ENCODE assay signal across 11 mouse cellular contexts in genomic region chr6:55210423-55211365, GRCm38 (mm10). TPM values are rescaled to one million over a fixed set of nuclear protein-coding genes. Genes with fewer than 3 reads are reported as not detected.
DNase-seq lines count a peak whose midpoint lies in the region; ATAC-seq lines count a peak whose summit lies in the region.
"Had no signal": no experiment of that assay in that cellular context is flagged by ENCODE, and none has a peak within 500 bp of the region (broad histone marks: within the 10 kb centered on the region; RNA-seq: fewer than 3 reads in every experiment).

No protein-coding gene starts in this region.

- H3K4me1 ChIP-seq in hindbrain, embryonic 10.5 days (replicated peaks): peaks cover 28% of the 10 kb centered on the region
- no peaks in the 10 kb centered on the region for H3K4me1 ChIP-seq in hindbrain, embryonic 16.5 days (ENCODE audit: control insufficient read depth, insufficient read depth, low read depth, low read length)
- H3K4me1 ChIP-seq in embryonic facial prominence, embryonic 13.5 days: peaks cover 29% of the 10 kb centered on the region
- H3K4me1 ChIP-seq in liver, embryonic 11.5 days (replicated peaks; ENCODE audit: control insufficient read depth, insufficient read depth, low read length): no peaks in the 10 kb centered on the region
- H3K4me1 ChIP-seq: neural tube, embryonic 12.5 days had no signal

- no peaks in the 10 kb centered on the region for H3K27me3 ChIP-seq in hindbrain, embryonic 10.5 days (ENCODE audit: insufficient read depth, poor library complexity, severe bottlenecking)
- H3K27me3 ChIP-seq in hindbrain, embryonic 16.5 days (replicated peaks; ENCODE audit: control insufficient read depth, insufficient read depth, low read length): no peaks in the 10 kb centered on the region
- H3K27me3 ChIP-seq in embryonic facial prominence, embryonic 13.5 days: no peaks in the 10 kb centered on the region
- no peaks in the 10 kb centered on the region for H3K27me3 ChIP-seq in liver, embryonic 11.5 days (replicated peaks; ENCODE audit: control insufficient read depth, insufficient read depth, low read length)
- H3K27me3 ChIP-seq: neural tube, embryonic 12.5 days had no signal

- no peak overlapping the region for H3K9ac ChIP-seq in hindbrain, embryonic 16.5 days (ENCODE audit: low read depth, low read length)
- no peak overlapping the region for H3K9ac ChIP-seq in embryonic facial prominence, embryonic 13.5 days
- no peak overlapping the region for H3K9ac ChIP-seq in liver, embryonic 11.5 days (ENCODE audit: low read depth, low read length)
- H3K9ac ChIP-seq: neural tube, embryonic 12.5 days had no signal

- H3K4me2 ChIP-seq in hindbrain, embryonic 16.5 days (ENCODE audit: low read length): no peak overlapping the region
- no peak overlapping the region for H3K4me2 ChIP-seq in embryonic facial prominence, embryonic 13.5 days
- H3K4me2 ChIP-seq in liver, embryonic 11.5 days: no peak overlapping the region
- H3K4me2 ChIP-seq: neural tube, embryonic 12.5 days had no signal

- intact Hi-C loops in heart, postnatal 10 days (cut with DNase I): no loop called here

- H3K4me3 ChIP-seq in hindbrain, embryonic 10.5 days: no peak overlapping the region
- no peak overlapping the region for H3K4me3 ChIP-seq in hindbrain, embryonic 16.5 days (ENCODE audit: low read length)
- no peak overlapping the region for H3K4me3 ChIP-seq in embryonic facial prominence, embryonic 13.5 days
- no peak overlapping the region for H3K4me3 ChIP-seq in liver, embryonic 11.5 days (ENCODE audit: low read depth, low read length)
- H3K4me3 ChIP-seq: neural tube, embryonic 12.5 days had no signal

- WGBS in hindbrain, embryonic 10.5 days: 73% methylated on average over 15 of the region's 15 CpGs
- 77% methylated on average over 15 of the region's 15 CpGs for WGBS in hindbrain, embryonic 16.5 days
- 36% methylated on average over 15 of the region's 15 CpGs for WGBS in embryonic facial prominence, embryonic 13.5 days
- WGBS in liver, embryonic 11.5 days: 73% methylated on average over 15 of the region's 15 CpGs

- no peaks in the 10 kb centered on the region for H3K9me3 ChIP-seq in hindbrain, embryonic 10.5 days
- no peaks in the 10 kb centered on the region for H3K9me3 ChIP-seq in hindbrain, embryonic 16.5 days (ENCODE audit: control insufficient read depth, low read length)
- H3K9me3 ChIP-seq in embryonic facial prominence, embryonic 13.5 days: no peaks in the 10 kb centered on the region
- H3K9me3 ChIP-seq in liver, embryonic 11.5 days (ENCODE audit: control insufficient read depth, low read length): no peaks in the 10 kb centered on the region
- H3K9me3 ChIP-seq: neural tube, embryonic 12.5 days had no signal

- ATAC-seq in hindbrain, embryonic 16.5 days: no peak
- no peak for ATAC-seq in embryonic facial prominence, embryonic 13.5 days (ENCODE audit: insufficient number of reproducible peaks, insufficient read depth, low FRiP score, low TSS enrichment, low read depth)
- no peak for ATAC-seq in liver, embryonic 11.5 days (replicated peaks; ENCODE audit: low FRiP score)

- peaks cover 27% of the 10 kb centered on the region for H3K36me3 ChIP-seq in hindbrain, embryonic 10.5 days
- H3K36me3 ChIP-seq in hindbrain, embryonic 16.5 days (ENCODE audit: control insufficient read depth, insufficient read depth, low read length): no peaks in the 10 kb centered on the region; the same call in 1 of the 2 replicates
- H3K36me3 ChIP-seq in embryonic facial prominence, embryonic 13.5 days: peaks cover 15% of the 10 kb centered on the region; the same call in 1 of the 2 replicates
- H3K36me3 ChIP-seq in liver, embryonic 11.5 days (ENCODE audit: control insufficient read depth, insufficient read depth, low read length): no peaks in the 10 kb centered on the region

- peak overlapping the region; percentile 62; the same call in 1 of the 2 replicates for H3K27ac ChIP-seq in hindbrain, embryonic 10.5 days
- H3K27ac ChIP-seq in hindbrain, embryonic 16.5 days (ENCODE audit: low read depth, low read length): no peak overlapping the region
- H3K27ac ChIP-seq in embryonic facial prominence, embryonic 13.5 days: peak overlapping the region; percentile 79
- no peak overlapping the region for H3K27ac ChIP-seq in liver, embryonic 11.5 days (ENCODE audit: low read depth, low read length)
- H3K27ac ChIP-seq: neural tube, embryonic 12.5 days had no signal

- peak; percentile 20 for DNase-seq in hindbrain, embryonic 10.5 days (ENCODE audit: low spot score)
- DNase-seq in heart, postnatal 10 days: peak; percentile 26 to 44
- peak; percentile 65 for DNase-seq in lung, postnatal 36 days
- DNase-seq in right cerebral cortex, postnatal 36 days (ENCODE audit: low spot score in 2 of 2): no peak
- no peak for DNase-seq in layer of hippocampus, adult 9-11 months
- DNase-seq in liver, embryonic 11.5 days (ENCODE audit: low spot score): no peak

RNA-seq across cellular contexts. Expression of gene Mindy4, which starts 7.5 kb away (rescaled TPM):
- 17.2 and 17.8 TPM in 2 replicates for polyA plus RNA-seq in hindbrain, embryonic 10.5 days (2016; fragmentation: Nextera tagmentation; extraction: Ambion mirVana)
- 13.0 and 13.5 TPM in 2 replicates for polyA plus RNA-seq in hindbrain, embryonic 16.5 days (2015; fragmentation: Nextera tagmentation; extraction: Ambion mirVana)
- 19.2 and 21.2 TPM in 2 replicates for polyA plus RNA-seq in embryonic facial prominence, embryonic 13.5 days (2015; fragmentation: Nextera tagmentation; extraction: Ambion mirVana)
- total RNA-seq in heart, postnatal 10 days (2021): 1 to 10 TPM; 4.9 to 5.2 TPM
- 5.6 and 6.9 TPM in 2 replicates for polyA plus RNA-seq in liver, embryonic 11.5 days (2014; fragmentation: Nextera tagmentation; extraction: Ambion mirVana)
- total RNA-seq: CH12.LX had no signal

RNA-seq across cellular contexts. Expression of gene Inmt, which starts 35.9 kb away (rescaled TPM):
- 1.9 and 2.5 TPM in 2 replicates for polyA plus RNA-seq in hindbrain, embryonic 10.5 days (2016; fragmentation: Nextera tagmentation; extraction: Ambion mirVana)
- polyA plus RNA-seq in hindbrain, embryonic 16.5 days (2015; fragmentation: Nextera tagmentation; extraction: Ambion mirVana): not detected in 2 replicates
- 1.9 and 3.2 TPM in 2 replicates for polyA plus RNA-seq in embryonic facial prominence, embryonic 13.5 days (2015; fragmentation: Nextera tagmentation; extraction: Ambion mirVana)
- not detected for total RNA-seq in heart, postnatal 10 days (2021)
- 0.58 and 1.0 TPM in 2 replicates for polyA plus RNA-seq in liver, embryonic 11.5 days (2014; fragmentation: Nextera tagmentation; extraction: Ambion mirVana)
- total RNA-seq: CH12.LX; megakaryocyte progenitor cell, adult 5-6 weeks had no signal
- polyA plus RNA-seq: neural tube, embryonic 12.5 days had no signal

Comparison
In these comparisons a context has a peak if more than half of its experiments do, and no peak if none do; other contexts are left out.
1. H3K27ac ChIP-seq: peak in hindbrain, embryonic 10.5 days (single experiment) and embryonic facial prominence, embryonic 13.5 days (single experiment); none in hindbrain, embryonic 16.5 days (single experiment) and liver, embryonic 11.5 days (single experiment).
2. DNase-seq: peak in hindbrain, embryonic 10.5 days (single experiment), heart, postnatal 10 days (2 of 2) and lung, postnatal 36 days (single experiment); none in right cerebral cortex, postnatal 36 days (0 of 2), layer of hippocampus, adult 9-11 months (single experiment) and liver, embryonic 11.5 days (single experiment).